Mouse (Mus musculus) macrophage (primary cell): ENCODE measurements around the gene Npas4. TPM values are rescaled to one million over a fixed set of nuclear protein-coding genes. Genes with fewer than 3 reads are reported as not detected.
"Not testable (repeated sequence)": the region's sequence is repeated elsewhere in the genome, so short reads cannot be mapped to it uniquely, and the experiment has no call there.

Experiments used
- H3K27ac ChIP-seq: fragments of 350-480 bp; formaldehyde crosslinking; 2 replicates; pipeline ENCODE4 v1.9.0; 2021
- H3K36me3 ChIP-seq: fragments of 350-480 bp; formaldehyde crosslinking; 2 replicates; pipeline ENCODE4 v1.9.0; 2021; ENCODE audit errors: inconsistent target
- H3K4me3 ChIP-seq: fragments of 350-480 bp; formaldehyde crosslinking; 2 replicates; pipeline ENCODE4 v1.9.0; 2021; ENCODE audit errors: inconsistent target
- H3K79me2 ChIP-seq: fragments of 350-480 bp; formaldehyde crosslinking; 2 replicates; pipeline ENCODE4 v1.9.0; 2021; ENCODE audit errors: inconsistent target
- WGBS: methylation state at CpG from one replicate; pipeline ENCODE4 v1.1.7; 2026; ENCODE audit warnings: inconsistent platforms; ENCODE audit not compliant: missing documents; 5-methylcytosine and 5-hydroxymethylcytosine counted together
- polyA plus RNA-seq: library from polyadenylated mRNA; stranded (reverse); fragments of 250-400 nt; gene quantifications from 3 replicates; pipeline ENCODE4 v1.2.4, GENCODE M21; 2018; ENCODE audit warnings: inconsistent platforms

Gene Npas4
- polyA plus RNA-seq, 1 experiment from 2014 or later, result 0.32 TPM

- Histone ChIP-seq H3K79me2 (no peaks in the 10 kb centered on the region), H3K4me3 (no peak overlapping the region), H3K27ac (no peak overlapping the region), H3K36me3 (no peaks in the 10 kb centered on the region)
- WGBS, result 12% methylated on average over 8 of the region's 8 CpGs
These were observed 24.9 kb upstream of the Npas4 start for GRCm38 (mm10) chr19:5014961-5015398.

DNA sequence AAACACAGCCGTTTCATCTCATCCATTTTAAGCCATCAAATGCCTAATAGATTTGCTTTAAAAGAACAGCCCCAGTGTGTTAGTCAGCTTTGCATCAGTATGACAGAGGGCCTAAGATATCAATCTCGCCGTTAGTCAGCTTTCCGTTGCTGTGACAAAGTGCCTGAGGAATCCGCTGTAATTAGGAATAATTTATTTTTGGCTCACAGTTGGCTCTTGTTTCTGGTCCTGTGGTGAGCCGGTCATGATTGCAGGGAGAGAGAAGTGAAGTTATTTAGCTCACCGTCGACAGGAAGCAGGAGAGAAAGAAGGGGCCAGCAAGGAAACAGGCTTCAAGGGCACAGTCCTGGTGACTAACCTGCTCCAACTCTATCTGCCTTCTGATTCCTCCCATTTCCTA lies 23.0 kb upstream of the Npas4 start:
- WGBS, result 51% methylated on average over 8 of the region's 8 CpGs
- H3K27ac ChIP-seq, result no peak overlapping the region
- H3K4me3 ChIP-seq, result no peak overlapping the region
- no peaks in the 10 kb centered on the region for H3K36me3 ChIP-seq
- no peaks in the 10 kb centered on the region for H3K79me2 ChIP-seq

DNA sequence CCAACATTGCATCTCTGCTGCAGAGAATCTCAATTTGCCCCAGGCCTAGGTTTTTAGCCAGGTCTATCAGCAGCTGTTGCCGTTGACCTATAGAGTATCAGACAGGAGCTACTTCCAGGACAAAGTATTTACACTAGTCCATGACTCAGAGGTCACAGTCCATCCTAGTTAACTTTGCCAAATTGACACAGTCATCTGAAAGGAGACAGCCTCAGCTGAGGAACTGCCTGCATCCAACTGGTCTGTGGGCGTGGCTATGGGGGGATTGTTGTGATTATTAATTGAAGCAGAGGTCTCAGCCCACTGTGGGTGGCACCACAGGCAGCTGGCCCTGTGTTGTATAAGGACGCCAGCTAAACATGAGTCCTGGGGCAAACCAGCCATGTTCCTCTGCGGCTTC lies 14.8 kb upstream of the Npas4 start:
- Histone ChIP-seq H3K4me3 (no peak overlapping the region), H3K27ac (no peak overlapping the region), H3K36me3 (no peaks in the 10 kb centered on the region), H3K79me2 (no peaks in the 10 kb centered on the region)
- WGBS, result 81% methylated on average over 4 of the region's 4 CpGs

DNA sequence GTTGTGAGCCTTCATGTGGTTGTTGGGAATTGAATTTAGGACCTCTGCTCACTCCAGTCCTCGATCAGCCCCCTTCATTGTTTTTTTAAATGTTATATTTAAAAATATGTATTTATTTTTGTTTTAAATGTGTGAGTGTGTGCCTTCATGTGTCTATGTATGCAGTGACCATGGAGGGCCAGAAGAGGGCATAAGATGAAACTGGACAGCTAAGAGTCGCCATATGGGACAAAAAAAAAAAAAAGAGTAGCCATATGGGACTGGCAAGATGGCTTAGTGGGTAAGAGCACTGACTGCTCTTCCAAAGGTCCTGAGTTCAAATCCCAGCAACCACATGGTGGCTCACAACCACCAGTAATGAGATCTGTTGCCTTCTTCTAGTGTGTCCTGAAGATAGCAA lies 13.5 kb upstream of the Npas4 start:
- not testable (repeated sequence) for H3K79me2 ChIP-seq, H3K27ac ChIP-seq, H3K4me3 ChIP-seq, H3K36me3 ChIP-seq
- 40% methylated on average over 2 of the region's 2 CpGs for WGBS

GRCm38 (mm10) chr19:5001666-5002406 lies 11.7 kb upstream of the Npas4 start:
- WGBS, result 3% methylated on average over 39 of the region's 39 CpGs
- H3K79me2 ChIP-seq, result no peaks in the 10 kb centered on the region
- H3K36me3 ChIP-seq, result no peaks in the 10 kb centered on the region
- H3K4me3 ChIP-seq, result no peak overlapping the region
- no peak overlapping the region for H3K27ac ChIP-seq

DNA sequence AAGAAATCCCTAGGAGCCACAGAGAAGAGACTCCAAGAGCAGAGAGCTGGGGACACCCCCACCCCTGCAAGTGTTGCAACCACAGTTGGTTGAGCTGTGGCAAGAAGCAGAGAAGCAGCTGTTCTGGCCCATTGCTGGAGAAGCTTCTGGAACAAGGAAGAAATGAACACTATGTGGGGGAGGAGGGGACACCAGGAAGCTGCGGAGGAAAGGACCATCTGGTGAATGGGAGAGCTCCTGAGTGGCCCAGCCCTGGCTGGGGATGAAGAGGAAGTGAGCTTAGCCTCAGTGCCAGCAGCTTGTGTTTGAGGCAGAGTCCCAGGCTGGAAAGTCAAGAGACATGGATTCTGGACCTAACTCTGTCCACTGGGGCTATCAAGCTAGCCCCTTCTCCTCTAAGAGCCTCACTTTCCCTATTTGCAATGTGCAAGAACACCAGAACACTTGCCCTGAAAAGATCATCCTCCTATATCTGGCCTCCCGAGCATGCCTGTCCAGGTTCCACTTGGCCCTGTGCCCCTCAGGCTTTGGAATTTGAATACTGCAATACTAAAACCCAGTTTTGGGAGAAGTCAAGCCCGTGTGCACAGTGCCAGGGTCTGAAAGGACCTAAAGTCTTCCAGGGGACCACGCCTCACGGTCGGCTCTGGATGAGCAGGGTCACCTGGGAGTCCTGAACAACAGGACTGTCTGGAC lies 9.5 kb upstream of the Npas4 start:
- no peaks in the 10 kb centered on the region for H3K79me2 ChIP-seq
- 63% methylated on average over 6 of the region's 6 CpGs for WGBS
- no peak overlapping the region for H3K27ac ChIP-seq

GRCm38 (mm10) chr19:4994043-4994442 lies 3.9 kb upstream of the Npas4 start:
- Histone ChIP-seq H3K27ac (no peak overlapping the region), H3K36me3 (no peaks in the 10 kb centered on the region), H3K4me3 (no peak overlapping the region), H3K79me2 (no peaks in the 10 kb centered on the region)
- 63% methylated on average over 5 of the region's 5 CpGs for WGBS

More for the DNA sequence above, 9.5 kb upstream of the Npas4 start:
- no peaks in the 10 kb centered on the region for H3K36me3 ChIP-seq
- H3K4me3 ChIP-seq, result no peak overlapping the region

DNA sequence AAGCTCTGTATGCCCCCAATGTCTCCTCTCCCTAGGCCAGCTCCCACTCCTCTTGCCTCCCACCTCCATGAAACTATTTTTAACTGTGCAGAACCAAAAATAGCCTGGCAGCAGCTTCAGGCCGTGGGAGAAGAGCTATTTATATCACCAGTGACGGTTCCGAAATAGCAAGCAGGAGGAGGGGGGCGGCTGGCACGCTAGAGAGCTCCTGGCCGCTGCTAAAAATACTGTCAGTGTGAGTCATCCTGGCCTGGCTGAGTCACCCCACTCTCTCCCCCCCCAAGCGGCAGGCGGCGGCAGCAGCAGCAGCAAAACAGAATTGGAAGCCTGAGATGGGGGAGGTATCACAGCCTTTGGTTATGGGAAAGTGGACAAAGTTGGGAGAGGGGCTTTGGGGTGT lies 2.8 kb upstream of the Npas4 start:
- Histone ChIP-seq H3K79me2 (no peaks in the 10 kb centered on the region), H3K36me3 (no peaks in the 10 kb centered on the region), H3K27ac (no peak overlapping the region), H3K4me3 (no peak overlapping the region)
- WGBS, result 3% methylated on average over 9 of the region's 9 CpGs

GRCm38 (mm10) chr19:4992371-4992770 lies 2.3 kb upstream of the Npas4 start:
- no peaks in the 10 kb centered on the region for H3K79me2 ChIP-seq
- WGBS, result 18% methylated on average over 8 of the region's 8 CpGs
- H3K4me3 ChIP-seq, result no peak overlapping the region
- H3K36me3 ChIP-seq, result no peaks in the 10 kb centered on the region
- no peak overlapping the region for H3K27ac ChIP-seq

DNA sequence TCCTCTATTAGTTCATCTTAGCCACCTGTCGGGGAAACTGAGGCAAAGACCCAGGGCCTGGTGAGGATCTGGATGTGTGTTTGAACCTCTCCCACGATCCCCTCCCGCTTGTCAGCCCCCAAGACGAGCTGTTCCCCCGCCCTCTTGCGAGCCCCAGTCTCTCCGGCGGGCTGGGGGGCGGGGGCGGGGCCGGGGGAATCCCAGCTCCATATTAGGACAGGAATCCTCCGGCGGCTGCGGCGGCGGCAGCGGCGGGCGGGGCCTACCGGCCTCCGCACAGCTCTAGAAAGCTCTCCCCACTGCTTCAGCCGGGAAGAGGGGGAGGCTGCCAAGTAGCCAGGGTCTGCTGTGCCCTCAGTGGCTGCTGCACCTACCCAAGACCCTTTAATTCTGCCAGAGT lies 600 bp upstream of the Npas4 start:
- Histone ChIP-seq H3K27ac (no peak overlapping the region), H3K36me3 (no peaks in the 10 kb centered on the region), H3K79me2 (no peaks in the 10 kb centered on the region), H3K4me3 (no peak overlapping the region)
- WGBS, result 5% methylated on average over 22 of the region's 22 CpGs

GRCm38 (mm10) chr19:4989434-4990255 lies 471 bp downstream of the Npas4 start:
- Histone ChIP-seq H3K27ac (no peak overlapping the region), H3K4me3 (no peak overlapping the region), H3K79me2 (no peaks in the 10 kb centered on the region), H3K36me3 (no peaks in the 10 kb centered on the region)
- 35% methylated on average over 42 of the region's 47 CpGs for WGBS

- WGBS, result 10% methylated on average over 13 of the region's 13 CpGs
These were observed 1.1 kb downstream of the Npas4 start for GRCm38 (mm10) chr19:4989013-4989412.

GRCm38 (mm10) chr19:4981767-4982166 lies 8.3 kb downstream of the Npas4 start:
- H3K36me3 ChIP-seq, result no peaks in the 10 kb centered on the region
- no peaks in the 10 kb centered on the region for H3K79me2 ChIP-seq
- H3K27ac ChIP-seq, result no peak overlapping the region
- H3K4me3 ChIP-seq, result no peak overlapping the region

More at GRCm38 (mm10) chr19:4989013-4989412, 1.1 kb downstream of the Npas4 start:
- H3K79me2 ChIP-seq, result no peaks in the 10 kb centered on the region
- no peak overlapping the region for H3K27ac ChIP-seq
- H3K4me3 ChIP-seq, result no peak overlapping the region
- H3K36me3 ChIP-seq, result no peaks in the 10 kb centered on the region

GRCm38 (mm10) chr19:4968236-4968635 lies 21.9 kb downstream of the Npas4 start:
- no peak overlapping the region for H3K4me3 ChIP-seq
- no peak overlapping the region for H3K27ac ChIP-seq
- H3K79me2 ChIP-seq, result no peaks in the 10 kb centered on the region
- peaks cover 26% of the 10 kb centered on the region; the same call in 1 of the 2 replicates for H3K36me3 ChIP-seq
- no CpG with 5 or more reads among the region's 2 CpGs for WGBS
